ENCODE assay signal across 22 mouse cellular contexts in genomic region chr16:43302171-43302570, GRCm38 (mm10).
A peak's percentile ranks its signal among the peaks of the same experiment; 100 is the strongest.
DNase-seq lines count a peak whose midpoint lies in the region; TF ChIP-seq lines count a peak whose summit lies in the region.
"Had no signal": no experiment of that assay in that cellular context is flagged by ENCODE, and none has a peak within 500 bp of the region (broad histone marks: within the 10 kb centered on the region; RNA-seq: fewer than 3 reads in every experiment).

No protein-coding gene starts in this region.

- H3K27ac ChIP-seq in gastrocnemius, adult 2 months, result peak overlapping the region; percentile 93; the same call in 1 of the 2 replicates
- H3K27ac ChIP-seq in kidney, adult 2 months (ENCODE audit: insufficient read depth, low read depth, low read length), result peak overlapping the region; percentile 68; the same call in 1 of the 2 replicates
- peak overlapping the region; percentile 78; the same call in 1 of the 2 replicates for H3K27ac ChIP-seq in layer of hippocampus, adult 2 months
- H3K27ac ChIP-seq: embryonic facial prominence, embryonic 10.5 days; embryonic facial prominence, embryonic 12.5 days; forebrain, embryonic 13.5 days; forebrain, embryonic 15.5 days had no signal

- DNase-seq in gastrocnemius, adult 2 months, result no peak
- DNase-seq in gastrocnemius, postnatal 4 days (ENCODE audit: low spot score in 2 of 2), result no peak
- peak; percentile 75 for DNase-seq in kidney, adult 2 months
- no peak for DNase-seq in kidney, postnatal 14 days
- DNase-seq in layer of hippocampus, adult 2 months (ENCODE audit: low spot score in 2 of 2), result no peak
- no peak for DNase-seq in layer of hippocampus, postnatal 25 days (ENCODE audit: extremely low spot score in 1 of 2, low spot score in 1 of 2)
- DNase-seq: adrenal gland, adult 8-10 months; adrenal gland, postnatal 14 days; adrenal gland, postnatal 36 days; B cell, adult 2 months; cerebellum, adult 11-12 months; cerebellum, adult 2 months; cerebellum, adult 9-10 months; cerebellum, postnatal 10 days; cerebellum, postnatal 25 days had no signal

- no peak for TF ChIP-seq POLR2A in kidney, adult 2 months (IDR thresholded peaks at IDR 0.05; ENCODE audit: low read depth, low read length)

- peaks cover 20% of the 10 kb centered on the region for H3K4me1 ChIP-seq in kidney, adult 2 months (ENCODE audit: control insufficient read depth, insufficient read depth, low read length)

- WGBS in kidney, adult 2 months, result 69% methylated on average over 2 of the region's 2 CpGs

- no peaks in the 10 kb centered on the region for H3K27me3 ChIP-seq in kidney, adult 2 months (replicated peaks; ENCODE audit: control insufficient read depth, insufficient read depth, low read length)
- H3K27me3 ChIP-seq: CH12.LX; embryonic facial prominence, embryonic 12.5 days; forebrain, embryonic 13.5 days; forebrain, embryonic 15.5 days; Patski had no signal

- H3K4me3 ChIP-seq in gastrocnemius, adult 2 months, result no peak overlapping the region
- H3K4me3 ChIP-seq in kidney, adult 2 months (ENCODE audit: insufficient read depth, low read depth, low read length), result no peak overlapping the region
- no peak overlapping the region for H3K4me3 ChIP-seq in layer of hippocampus, adult 2 months
- H3K4me3 ChIP-seq: embryonic facial prominence, embryonic 10.5 days; embryonic facial prominence, embryonic 12.5 days; forebrain, embryonic 13.5 days; forebrain, embryonic 15.5 days had no signal

- peaks cover 1% of the 10 kb centered on the region; the same call in 1 of the 2 replicates for H3K36me3 ChIP-seq in kidney, adult 2 months (ENCODE audit: control insufficient read depth, insufficient read depth, low read length)
- H3K36me3 ChIP-seq: embryonic facial prominence, embryonic 10.5 days; embryonic facial prominence, embryonic 12.5 days; forebrain, embryonic 15.5 days; G1E had no signal

- intact Hi-C loops in gastrocnemius, adult 2 months (cut with DNase I), result loop anchor here (2.0 kb wide), 1 partner anchor 61 kb away; no protein-coding TSS in a partner anchor

- TF ChIP-seq CTCF in gastrocnemius, adult 2 months (IDR thresholded peaks at IDR 0.05), result no peak
- TF ChIP-seq CTCF in kidney, adult 2 months (conservative IDR thresholded peaks at IDR 0.05; ENCODE audit: insufficient read depth, insufficient read length, low read depth, low read length), result no peak
- TF ChIP-seq CTCF in layer of hippocampus, adult 2 months (conservative IDR thresholded peaks at IDR 0.05), result no peak
